In genomic region chr2:63473699-63474098, GRCm38 (mm10) we compare ENCODE assay signal across 9 mouse cellular contexts.
DNase-seq lines count a peak whose midpoint lies in the region; ATAC-seq and TF ChIP-seq lines count a peak whose summit lies in the region.
"Had no signal": no experiment of that assay in that cellular context is flagged by ENCODE, and none has a peak within 500 bp of the region (broad histone marks: within the 10 kb centered on the region; RNA-seq: fewer than 3 reads in every experiment).

No protein-coding gene starts in this region.

- no peaks in the 10 kb centered on the region for H3K9me3 ChIP-seq in forebrain, embryonic 10.5 days
- H3K9me3 ChIP-seq: embryonic facial prominence, embryonic 15.5 days had no signal

- ATAC-seq in Patski, result peak; percentile 79
- ATAC-seq in megakaryocyte progenitor cell, adult 5-6 weeks (replicated peaks; ENCODE audit: poor library complexity), result peak; percentile 87

- H3K27ac ChIP-seq in forebrain, embryonic 10.5 days, result no peak overlapping the region
- H3K27ac ChIP-seq: embryonic facial prominence, embryonic 15.5 days had no signal

- H3K4me3 ChIP-seq in forebrain, embryonic 10.5 days, result no peak overlapping the region
- H3K4me3 ChIP-seq: embryonic facial prominence, embryonic 15.5 days had no signal

- peaks cover 9% of the 10 kb centered on the region for H3K4me1 ChIP-seq in forebrain, embryonic 10.5 days
- H3K4me1 ChIP-seq: embryonic facial prominence, embryonic 15.5 days had no signal

- DNase-seq in kidney, adult 18-20 months, result peak; percentile 11
- no peak for DNase-seq in kidney, adult 11 months
- DNase-seq in Patski (ENCODE audit: low read depth, low spot score), result no peak
- peak; percentile 38 for DNase-seq in forebrain, embryonic 10.5 days (ENCODE audit: extremely low spot score, low spot score)
- DNase-seq in kidney, postnatal 14 days, result peak; percentile 43
- peak; percentile 44 for DNase-seq in telencephalon, adult 2 months (ENCODE audit: low read depth, low spot score)
- DNase-seq in gastrocnemius, postnatal 25 days, result no peak

- H3K27me3 ChIP-seq in Patski, result no peaks in the 10 kb centered on the region
- H3K27me3 ChIP-seq in forebrain, embryonic 10.5 days (ENCODE audit: poor library complexity, severe bottlenecking), result no peaks in the 10 kb centered on the region
- H3K27me3 ChIP-seq: embryonic facial prominence, embryonic 15.5 days had no signal

- CTCF ChIA-PET in Patski (lab: Charles Lee), result interaction anchor here (1.0 kb wide), 1 partner anchor 34 kb away, joined by 3 read pairs; no protein-coding TSS in a partner anchor

- TF ChIP-seq CTCF in Patski (IDR thresholded peaks at IDR 0.05), result peak; percentile 72

- no peaks in the 10 kb centered on the region for H3K36me3 ChIP-seq in forebrain, embryonic 10.5 days (replicated peaks)
- H3K36me3 ChIP-seq: embryonic facial prominence, embryonic 15.5 days had no signal

- POLR2A ChIA-PET in Patski (lab: Charles Lee), result no interaction called here

- WGBS in forebrain, embryonic 10.5 days, result 27% methylated on average over 2 of the region's 2 CpGs

- in situ Hi-C loops in Patski (cut with MboI; ENCODE audit: low pct_unique_long_range_greater_than_20kb), result no loop called here

Comparison
In these comparisons a context has a peak if more than half of its experiments do, and no peak if none do; other contexts are left out.
1. DNase-seq: peak in kidney, adult 18-20 months (single experiment), forebrain, embryonic 10.5 days (single experiment), kidney, postnatal 14 days (single experiment) and telencephalon, adult 2 months (single experiment); none in kidney, adult 11 months (single experiment), Patski (single experiment) and gastrocnemius, postnatal 25 days (single experiment).